Mouse (Mus musculus): ENCODE results near the gene 4931414P19Rik.

DNA sequence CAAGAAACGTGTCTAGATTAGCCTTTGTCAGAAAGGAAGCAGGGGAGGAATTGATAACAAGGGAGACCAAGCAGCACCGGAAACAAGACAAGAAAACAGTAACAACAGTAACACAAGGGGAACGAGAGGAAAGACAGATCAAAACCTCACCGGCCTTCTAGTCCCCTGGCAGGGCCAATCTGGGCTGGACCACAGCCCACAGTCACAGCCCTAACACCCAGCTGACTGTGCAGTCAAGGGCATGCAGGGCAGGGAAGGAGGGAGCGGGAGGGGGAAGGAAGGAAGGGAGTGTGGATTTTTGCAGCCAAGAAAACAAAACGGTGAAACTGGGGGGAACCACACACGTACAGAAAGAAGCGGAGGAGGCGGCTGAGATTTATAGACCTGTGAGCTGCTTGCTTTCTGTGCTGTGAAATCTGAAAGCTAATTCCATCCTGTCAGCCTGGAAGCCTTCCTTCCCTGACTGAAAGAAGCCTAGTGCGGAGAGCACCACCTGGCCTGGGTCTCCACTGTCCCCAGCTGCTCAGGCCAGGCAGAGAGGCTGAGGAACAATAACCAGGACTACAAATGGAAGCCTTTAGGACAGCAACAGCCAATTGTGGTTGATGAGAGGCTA lies 13.4 kb downstream of the 4931414P19Rik start:
- no peak for TF ChIP-seq CTCF (IDR thresholded peaks at IDR 0.05; ENCODE audit: borderline replicate concordance, control insufficient read depth, extremely low read depth, insufficient read depth, low read length, poor library complexity)
- TF ChIP-seq POLR2A (IDR thresholded peaks at IDR 0.05; ENCODE audit: control insufficient read depth, extremely low read depth, insufficient read depth, low read length, poor library complexity), result no peak

Measured in thymus, adult 2 months (tissue).